Mouse (Mus musculus) G1E (cell line): Measurements from ENCODE around the gene Ttl. TPM values are rescaled to one million over a fixed set of nuclear protein-coding genes. Genes with fewer than 3 reads are reported as not detected.

ENCODE experiments used
- ATAC-seq: 2 replicates; pipeline ENCODE4 v1.8.0; 2016; ENCODE audit warnings: mild to moderate bottlenecking; ENCODE audit not compliant: insufficient number of reproducible peaks, poor library complexity, low FRiP score, severe bottlenecking; ENCODE audit errors: extremely low read depth
- DNase-seq: peaks from one replicate; pipeline ENCODE4 v3.0.0; 2012; ENCODE audit warnings: low spot score
- H3K27me3 ChIP-seq: 2 replicates; pipeline ENCODE4 v1.6.1; 2012; ENCODE audit warnings: mild to moderate bottlenecking, low read length, inconsistent platforms; ENCODE audit not compliant: insufficient read depth
- H3K36me3 ChIP-seq: replicated peaks from 2 replicates; pipeline ENCODE3; 2012; ENCODE audit warnings: mild to moderate bottlenecking, inconsistent platforms
- H3K4me1 ChIP-seq: 2 replicates; pipeline ENCODE4 v1.6.1; 2012; ENCODE audit warnings: low read depth, low read length, inconsistent platforms, mixed read lengths; ENCODE audit not compliant: insufficient read depth
- H3K4me3 ChIP-seq: 2 replicates; pipeline ENCODE4 v1.5.1; 2012; ENCODE audit warnings: low read depth, mild to moderate bottlenecking, inconsistent platforms, low read length, moderate library complexity, mixed read lengths
- H3K9me3 ChIP-seq: replicated peaks from 2 replicates; pipeline ENCODE4 v1.6.1; 2012; ENCODE audit warnings: inconsistent platforms
- CTCF ChIP-seq: IDR thresholded peaks from 2 replicates; pipeline ENCODE4 v1.5.1; 2012; ENCODE audit warnings: low read depth, low read length, inconsistent platforms, mixed read lengths
- GATA1 ChIP-seq: IDR thresholded peaks from 2 replicates; pipeline ENCODE4 v1.6.1; 2012; ENCODE audit warnings: borderline replicate concordance, low read length, inconsistent platforms, mixed read lengths
- GATA2 ChIP-seq: IDR thresholded peaks from 2 replicates; pipeline ENCODE4 v1.6.1; 2012; ENCODE audit warnings: low read depth, low read length, inconsistent platforms, borderline replicate concordance
- POLR2AphosphoS5 ChIP-seq: IDR thresholded peaks from 2 replicates; pipeline ENCODE4 v1.6.1; 2012; ENCODE audit warnings: low read depth, low read length, inconsistent platforms; ENCODE audit not compliant: insufficient replicate concordance
- TAL1 ChIP-seq: conservative IDR thresholded peaks from 2 replicates; pipeline ENCODE4 v1.6.1; 2012; ENCODE audit warnings: low read depth, low read length, inconsistent platforms, mixed read lengths
- polyA plus RNA-seq: library from polyadenylated mRNA; stranded (reverse); fragments of >175 nt; gene quantifications from 2 replicates; pipeline ENCODE4 v1.2.3, GENCODE M21; 2012
- total RNA-seq, 2 experiments: library from RNA; stranded (forward) in 1 of 2; stranded (reverse) in 1 of 2; fragments of 200-1000 nt in 1 of 2; fragments of >200 nt in 1 of 2; fragmentation: Nextera tagmentation in 1 of 2; gene quantifications; 2 replicates each; pipeline ENCODE4 v1.2.3; 2014 to 2017

Gene Ttl
- total and polyA plus RNA-seq, 3 experiments, result 0.11 TPM; not detected in 2

DNA sequence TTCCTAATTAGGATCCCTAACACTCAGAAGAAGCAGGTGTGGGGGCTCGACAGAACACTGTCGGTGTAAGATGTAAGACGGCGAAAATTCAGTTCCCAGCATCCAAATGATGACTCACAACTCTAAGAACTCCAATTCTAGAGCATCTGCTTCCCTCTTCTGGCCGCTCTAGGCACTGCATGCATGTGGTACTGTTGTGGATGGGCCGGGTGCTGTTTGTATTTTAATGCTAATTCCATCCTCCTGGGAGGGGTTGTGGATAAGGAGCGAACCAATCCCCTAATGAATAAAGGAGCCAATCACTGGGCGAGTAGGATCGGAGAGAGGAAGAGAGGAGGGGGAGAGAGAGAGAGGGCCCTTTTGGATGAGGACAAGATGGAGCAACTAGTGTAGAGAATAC lies 9.1 kb upstream of the Ttl start:
- no peaks in the 10 kb centered on the region for H3K9me3 ChIP-seq
- no peak overlapping the region for H3K4me3 ChIP-seq
- TF ChIP-seq TAL1 (no peak), CTCF (0 out of 2 replicates have a peak, but pooled peaks have one; percentile 15)
- peaks cover 3% of the 10 kb centered on the region; the same call in 1 of the 2 replicates for H3K4me1 ChIP-seq
- no peaks in the 10 kb centered on the region for H3K36me3 ChIP-seq
- ATAC-seq (no peak), DNase-seq (no peak)
- H3K27me3 ChIP-seq, result peaks cover 4% of the 10 kb centered on the region; the same call in 1 of the 2 replicates

DNA sequence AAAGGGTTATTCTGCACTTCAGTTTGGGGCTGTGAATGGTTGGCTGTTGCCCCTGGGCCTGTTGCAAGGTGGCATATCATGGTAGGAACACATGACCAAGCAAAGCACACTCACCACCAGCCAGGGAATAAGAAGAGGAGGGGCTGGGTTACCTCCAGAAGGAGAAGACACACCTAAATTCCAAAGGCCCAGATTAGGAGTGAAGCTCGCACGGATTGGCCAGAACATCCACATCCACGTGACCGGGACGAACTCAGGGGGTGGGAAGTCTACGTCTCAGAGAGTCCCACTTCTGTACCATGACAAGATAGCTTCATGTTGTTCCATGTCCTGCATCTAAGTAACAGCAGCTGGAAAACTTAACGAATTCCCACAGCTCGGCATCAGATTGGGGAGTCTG lies 8.5 kb upstream of the Ttl start:
- DNase-seq (no peak), ATAC-seq (no peak)
- Histone ChIP-seq H3K4me3 (no peak overlapping the region), H3K36me3 (no peaks in the 10 kb centered on the region), H3K27me3 (peaks cover 5% of the 10 kb centered on the region; the same call in 1 of the 2 replicates), H3K4me1 (peaks cover 3% of the 10 kb centered on the region; the same call in 1 of the 2 replicates), H3K9me3 (no peaks in the 10 kb centered on the region)
- TF ChIP-seq GATA2, result no peak
- no peak for TF ChIP-seq GATA1
- TF ChIP-seq POLR2AphosphoS5, result no peak
- TF ChIP-seq TAL1, result no peak
- TF ChIP-seq CTCF, result no peak

DNA sequence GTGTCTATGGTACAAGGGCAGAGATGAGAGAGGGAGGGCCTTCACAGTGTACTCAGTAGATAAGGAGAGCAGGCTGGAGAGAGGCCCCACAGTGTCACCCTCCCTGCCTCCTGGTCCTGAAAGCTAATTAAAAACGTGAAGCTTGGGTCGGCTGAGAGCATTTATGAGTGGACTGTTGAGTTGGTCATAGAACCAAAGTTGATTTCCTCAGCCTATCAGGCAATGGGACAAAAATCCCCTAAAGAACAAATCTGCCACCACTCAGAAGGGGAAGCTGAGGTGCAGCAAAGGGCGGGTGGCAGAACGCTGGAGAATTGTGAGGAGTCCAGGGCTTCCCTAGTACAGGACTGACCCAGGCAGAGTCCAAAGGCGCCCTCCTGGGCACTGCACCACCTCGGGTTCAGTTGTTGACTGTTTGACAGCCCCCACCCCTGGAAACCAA lies 7.8 kb upstream of the Ttl start:
- no peak overlapping the region for H3K4me3 ChIP-seq

DNA sequence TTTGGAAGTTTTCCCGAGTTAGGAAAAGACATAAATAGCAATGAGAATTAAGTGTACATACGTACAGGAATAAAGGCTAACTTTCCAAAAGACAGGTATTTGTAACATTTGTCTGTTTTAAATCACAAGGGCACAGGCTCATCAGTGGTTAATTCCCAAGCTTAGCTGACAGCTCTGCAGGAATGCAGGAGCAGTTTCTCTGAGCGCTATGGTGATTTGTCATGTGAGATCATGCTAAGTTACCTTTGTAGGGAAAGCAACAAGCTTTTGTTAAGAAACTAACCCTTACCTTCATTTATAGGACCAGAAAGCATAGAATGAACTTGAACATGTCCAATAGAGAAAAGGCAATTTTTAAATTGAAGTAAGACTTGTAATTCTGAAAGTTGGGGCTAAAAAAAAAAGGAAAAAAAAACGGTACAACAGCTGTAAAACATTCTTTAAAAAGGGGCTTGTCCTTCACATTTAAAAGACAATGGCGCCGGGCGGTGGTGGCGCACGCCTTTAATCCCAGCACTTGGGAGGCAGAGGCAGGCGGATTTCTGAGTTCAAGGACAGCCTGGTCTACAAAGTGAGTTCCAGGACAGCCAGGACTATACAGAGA lies 4.2 kb upstream of the Ttl start:
- no peaks in the 10 kb centered on the region for H3K36me3 ChIP-seq
- no peak for TF ChIP-seq TAL1
- TF ChIP-seq GATA1, result no peak
- TF ChIP-seq GATA2, result no peak
- TF ChIP-seq POLR2AphosphoS5, result no peak
- no peak for TF ChIP-seq CTCF
- DNase-seq, result no peak
- H3K9me3 ChIP-seq, result peaks cover 3% of the 10 kb centered on the region
- H3K4me1 ChIP-seq, result peaks cover 3% of the 10 kb centered on the region; the same call in 1 of the 2 replicates
- H3K27me3 ChIP-seq, result peaks cover 11% of the 10 kb centered on the region
- no peak for ATAC-seq
- no peak overlapping the region for H3K4me3 ChIP-seq

More for the DNA sequence above, 7.8 kb upstream of the Ttl start:
- Histone ChIP-seq H3K9me3 (no peaks in the 10 kb centered on the region), H3K4me1 (peaks cover 3% of the 10 kb centered on the region; the same call in 1 of the 2 replicates), H3K27me3 (peaks cover 5% of the 10 kb centered on the region; the same call in 1 of the 2 replicates), H3K36me3 (no peaks in the 10 kb centered on the region)
- no peak for DNase-seq
- no peak for ATAC-seq
- no peak for TF ChIP-seq POLR2AphosphoS5
- no peak for TF ChIP-seq TAL1
- TF ChIP-seq GATA2, result no peak
- TF ChIP-seq CTCF, result no peak
- no peak for TF ChIP-seq GATA1

DNA sequence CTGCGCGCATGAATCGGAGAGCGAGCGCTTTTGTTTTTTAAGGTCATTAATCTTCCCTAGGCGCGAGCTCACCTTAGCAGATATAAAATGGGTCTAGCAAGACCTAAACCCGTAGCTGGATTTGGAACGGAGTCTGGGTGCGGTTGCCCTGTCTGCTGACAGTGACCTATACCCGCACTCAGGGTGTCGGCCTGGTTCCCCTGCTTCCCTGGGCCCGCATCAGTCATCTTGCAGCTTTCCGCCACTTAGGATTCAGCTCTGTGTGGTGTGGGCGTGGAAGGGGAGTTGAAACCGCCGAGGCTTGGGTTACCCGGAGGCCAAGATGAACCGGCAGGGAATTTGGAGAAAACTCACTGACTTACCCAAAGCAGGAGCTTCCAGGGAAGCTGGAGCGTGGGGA lies 584 bp downstream of the Ttl start:
- Histone ChIP-seq H3K4me1 (no peaks in the 10 kb centered on the region), H3K27me3 (peaks cover 11% of the 10 kb centered on the region), H3K9me3 (peaks cover 3% of the 10 kb centered on the region), H3K36me3 (no peaks in the 10 kb centered on the region), H3K4me3 (no peak overlapping the region)
- no peak for ATAC-seq
- no peak for DNase-seq
- TF ChIP-seq GATA1 (no peak), CTCF (no peak), TAL1 (no peak), GATA2 (no peak), POLR2AphosphoS5 (no peak)

DNA sequence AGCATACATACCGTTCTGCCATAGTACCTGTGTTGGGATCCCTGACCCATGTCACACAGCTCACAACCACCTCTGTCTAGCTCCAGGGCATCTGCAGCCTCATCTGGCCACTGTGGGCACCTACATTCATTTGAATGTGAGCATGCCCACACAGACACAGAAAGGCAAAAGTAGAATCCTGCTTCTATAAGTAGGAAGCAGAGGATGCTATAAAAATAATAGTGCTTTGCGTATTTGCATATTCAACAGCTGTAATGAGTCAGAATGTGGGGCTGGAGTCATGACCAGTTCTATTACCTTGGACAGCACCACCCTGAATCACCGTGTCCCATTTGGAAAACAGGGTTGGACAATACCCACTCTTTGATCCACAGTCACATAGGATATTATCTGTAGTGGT lies 4.6 kb downstream of the Ttl start:
- DNase-seq (no peak), ATAC-seq (no peak)
- TF ChIP-seq GATA2, result no peak
- no peak for TF ChIP-seq CTCF
- no peak for TF ChIP-seq TAL1
- TF ChIP-seq POLR2AphosphoS5, result no peak
- TF ChIP-seq GATA1, result no peak
- H3K9me3 ChIP-seq, result peaks cover 3% of the 10 kb centered on the region
- peaks cover 6% of the 10 kb centered on the region; the same call in 1 of the 2 replicates for H3K27me3 ChIP-seq
- H3K36me3 ChIP-seq, result no peaks in the 10 kb centered on the region
- H3K4me3 ChIP-seq, result no peak overlapping the region
- no peaks in the 10 kb centered on the region for H3K4me1 ChIP-seq
